Mouse (Mus musculus): Measurements from ENCODE around the gene Ror2.

DNA sequence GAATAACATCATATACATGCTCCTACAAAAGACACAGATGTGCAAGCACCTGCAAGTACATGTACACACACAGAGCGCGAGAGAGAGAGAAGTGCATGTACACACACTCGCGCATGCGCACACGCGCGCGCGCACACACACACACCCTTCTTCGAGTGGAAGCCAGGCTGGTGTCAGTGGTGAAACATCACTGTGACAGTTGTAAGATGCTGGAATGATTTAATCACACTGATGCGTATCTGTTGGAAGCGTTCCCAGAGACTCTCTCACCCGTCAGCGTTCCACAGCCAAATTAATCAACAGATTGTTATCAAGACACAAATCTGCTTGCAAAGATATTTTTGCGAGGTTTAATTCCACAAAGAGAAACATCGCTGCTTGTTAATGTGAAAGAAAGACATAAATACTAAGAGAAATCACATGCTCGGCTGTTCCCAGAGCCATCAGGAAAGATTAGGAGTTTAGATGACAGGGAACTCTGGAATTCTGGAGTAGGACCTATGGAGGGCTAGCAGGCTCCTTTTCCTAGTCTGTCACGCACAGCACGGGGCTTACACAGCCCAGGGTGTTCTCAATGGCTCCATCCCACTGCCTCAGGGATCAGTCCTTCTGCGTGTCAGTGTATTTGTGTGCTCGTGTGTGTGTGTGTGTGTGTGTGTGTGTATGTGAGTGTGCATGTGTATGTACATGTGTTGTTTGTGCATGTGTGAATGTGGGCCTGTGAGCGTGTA is 199.2 kb downstream of the Ror2 start:
- TF ChIP-seq FLI1 (IDR thresholded peaks at IDR 0.05; ENCODE audit: low read length) (no peak), GATA1 (IDR thresholded peaks at IDR 0.05; ENCODE audit: borderline replicate concordance, low read length) (no peak)

All from megakaryocyte, embryonic 14.5 days (primary cell).